Mouse (Mus musculus) left cerebral cortex, adult 11 months (tissue): Measurements from ENCODE around the gene Ppp2r5c.
A peak's percentile ranks its signal among the peaks of the same experiment; 100 is the strongest.

Experiments
- DNase-seq: peaks from one replicate; pipeline ENCODE4 v3.0.0; 2022; ENCODE audit warnings: low spot score

Gene Ppp2r5c

GRCm38 (mm10) chr12:110558175-110558574 is 111.3 kb downstream of the Ppp2r5c start:
- DNase-seq: no peak

- no peak for DNase-seq
These were observed 116.5 kb downstream of the Ppp2r5c start for GRCm38 (mm10) chr12:110563383-110563782.

GRCm38 (mm10) chr12:110564848-110565247 is 117.9 kb downstream of the Ppp2r5c start:
- DNase-seq: no peak

GRCm38 (mm10) chr12:110566366-110566765 is 119.4 kb downstream of the Ppp2r5c start:
- DNase-seq: no peak

GRCm38 (mm10) chr12:110571050-110571449 is 124.1 kb downstream of the Ppp2r5c start:
- no peak for DNase-seq

- DNase-seq: no peak
These were observed 125.4 kb downstream of the Ppp2r5c start for GRCm38 (mm10) chr12:110572351-110572750.

GRCm38 (mm10) chr12:110573635-110574034 is 126.7 kb downstream of the Ppp2r5c start:
- DNase-seq: no peak

- DNase-seq: no peak
These were observed 129.0 kb downstream of the Ppp2r5c start for GRCm38 (mm10) chr12:110575926-110576325.

GRCm38 (mm10) chr12:110578333-110578732 is 131.4 kb downstream of the Ppp2r5c start:
- DNase-seq: no peak

- no peak for DNase-seq
These were observed 141.7 kb downstream of the Ppp2r5c start for GRCm38 (mm10) chr12:110588622-110589021.

- DNase-seq: no peak
These were observed 143.9 kb downstream of the Ppp2r5c start for GRCm38 (mm10) chr12:110590804-110591259.

- DNase-seq: peak; percentile 100
These were observed 144.5 kb downstream of the Ppp2r5c start for GRCm38 (mm10) chr12:110591260-110591883.

- DNase-seq: peak; percentile 41
These were observed 151.6 kb downstream of the Ppp2r5c start for GRCm38 (mm10) chr12:110598527-110598926.

GRCm38 (mm10) chr12:110599791-110600190 is 152.9 kb downstream of the Ppp2r5c start:
- DNase-seq: no peak

- peak; percentile 28 for DNase-seq
These were observed 153.5 kb downstream of the Ppp2r5c start for GRCm38 (mm10) chr12:110600225-110600991.

- peak; percentile 87 for DNase-seq
These were observed 154.6 kb downstream of the Ppp2r5c start, which contains the start of gene Dync1h1 for GRCm38 (mm10) chr12:110601241-110602218. Gene Dync1h1 (plus strand): TSS chr12:110601452.

GRCm38 (mm10) chr12:110606161-110606560 is 159.2 kb downstream of the Ppp2r5c start:
- no peak for DNase-seq

GRCm38 (mm10) chr12:110606676-110607075 is 159.8 kb downstream of the Ppp2r5c start:
- no peak for DNase-seq

GRCm38 (mm10) chr12:110608460-110609152 is 161.7 kb downstream of the Ppp2r5c start:
- DNase-seq: no peak

- DNase-seq: no peak
These were observed 162.2 kb downstream of the Ppp2r5c start for GRCm38 (mm10) chr12:110609153-110609497.

GRCm38 (mm10) chr12:110610713-110611112 is 163.8 kb downstream of the Ppp2r5c start:
- DNase-seq: no peak

GRCm38 (mm10) chr12:110630056-110630455 is 183.1 kb downstream of the Ppp2r5c start:
- no peak for DNase-seq
